Mouse (Mus musculus): ENCODE data around the gene Zfp706. TPM values are rescaled to one million over a fixed set of nuclear protein-coding genes. Genes with fewer than 3 reads are reported as not detected.
A peak's percentile ranks its signal among the peaks of the same experiment; 100 is the strongest.
"Not testable (repeated sequence)": the region's sequence is repeated elsewhere in the genome, so short reads cannot be mapped to it uniquely, and the experiment has no call there.

Gene Zfp706
- total RNA-seq, 2 experiments from 2014 or later = 222 TPM

GRCm38 (mm10) chr15:37019434-37019833 is 11.9 kb upstream of the Zfp706 start:
- intact Hi-C loops (cut with DNase I) = no loop called here
- DNase-seq (ENCODE audit: low spot score in 2 of 2) = no peak

GRCm38 (mm10) chr15:37011897-37012296 is 4.3 kb upstream of the Zfp706 start:
- intact Hi-C loops (cut with DNase I) = no loop called here
- DNase-seq (ENCODE audit: low spot score in 2 of 2) = no peak

GRCm38 (mm10) chr15:37011316-37011715 is 3.7 kb upstream of the Zfp706 start:
- intact Hi-C loops (cut with DNase I) = no loop called here
- no peak for DNase-seq (ENCODE audit: low spot score in 2 of 2)

- intact Hi-C loops (cut with DNase I) = loop anchor here (5.0 kb wide), 2 partner anchors 94 to 281 kb away; no protein-coding TSS in a partner anchor
- no peak for DNase-seq (ENCODE audit: low spot score in 2 of 2)
Observed at GRCm38 (mm10) chr15:37008546-37008945, 973 bp upstream of the Zfp706 start.

GRCm38 (mm10) chr15:37007959-37008419 is 416 bp upstream of the Zfp706 start:
- intact Hi-C loops (cut with DNase I) = loop anchor here (1.0 to 5.0 kb wide), 4 partner anchors 41 to 281 kb away; no protein-coding TSS in a partner anchor
- no peak for DNase-seq (ENCODE audit: low spot score in 2 of 2)

GRCm38 (mm10) chr15:37006475-37007164 is 953 bp downstream of the Zfp706 start:
- intact Hi-C loops (cut with DNase I) = loop anchor here (1.0 to 5.0 kb wide), 4 partner anchors 40 to 279 kb away; no protein-coding TSS in a partner anchor
- no peak for DNase-seq (ENCODE audit: low spot score in 2 of 2)

- no peak for DNase-seq (ENCODE audit: low spot score in 2 of 2)
- intact Hi-C loops (cut with DNase I) = loop anchor here (2.0 to 5.0 kb wide), 3 partner anchors 39 to 279 kb away; no protein-coding TSS in a partner anchor
Observed at GRCm38 (mm10) chr15:37005793-37006474, 1.6 kb downstream of the Zfp706 start.

GRCm38 (mm10) chr15:37004858-37005257 is 2.7 kb downstream of the Zfp706 start:
- intact Hi-C loops (cut with DNase I) = loop anchor here (5.0 kb wide), 2 partner anchors 97 to 278 kb away; no protein-coding TSS in a partner anchor

GRCm38 (mm10) chr15:37002276-37002675 is 5.3 kb downstream of the Zfp706 start:
- no peak for DNase-seq (ENCODE audit: low spot score in 2 of 2)
- intact Hi-C loops (cut with DNase I) = no loop called here

More at GRCm38 (mm10) chr15:37004858-37005257, 2.7 kb downstream of the Zfp706 start:
- no peak for DNase-seq (ENCODE audit: low spot score in 2 of 2)

- intact Hi-C loops (cut with DNase I); DNase-seq (ENCODE audit: low spot score in 2 of 2): not testable (repeated sequence)
Observed at GRCm38 (mm10) chr15:36999602-37000001, 8.0 kb downstream of the Zfp706 start.

GRCm38 (mm10) chr15:36995166-36995565 is 12.4 kb downstream of the Zfp706 start:
- intact Hi-C loops (cut with DNase I) = no loop called here
- DNase-seq (ENCODE audit: low spot score in 2 of 2) = no peak

- intact Hi-C loops (cut with DNase I) = no loop called here
- DNase-seq (ENCODE audit: low spot score in 2 of 2) = no peak
Observed at GRCm38 (mm10) chr15:36994665-36995064, 12.9 kb downstream of the Zfp706 start.

- no peak for DNase-seq (ENCODE audit: low spot score in 2 of 2)
- intact Hi-C loops (cut with DNase I) = no loop called here
Observed at GRCm38 (mm10) chr15:36993435-36994178, 14.0 kb downstream of the Zfp706 start.

GRCm38 (mm10) chr15:36991353-36991752 is 16.2 kb downstream of the Zfp706 start:
- intact Hi-C loops (cut with DNase I) = no loop called here
- no peak for DNase-seq (ENCODE audit: low spot score in 2 of 2)

GRCm38 (mm10) chr15:36989922-36990321 is 17.7 kb downstream of the Zfp706 start:
- DNase-seq (ENCODE audit: low spot score in 2 of 2) = no peak
- intact Hi-C loops (cut with DNase I) = no loop called here

- intact Hi-C loops (cut with DNase I) = no loop called here
- no peak for DNase-seq (ENCODE audit: low spot score in 2 of 2)
Observed at GRCm38 (mm10) chr15:36988718-36989115, 18.9 kb downstream of the Zfp706 start.

GRCm38 (mm10) chr15:36987976-36988717 is 19.4 kb downstream of the Zfp706 start:
- intact Hi-C loops (cut with DNase I) = no loop called here
- DNase-seq (ENCODE audit: low spot score in 2 of 2) = no peak

GRCm38 (mm10) chr15:36987211-36987877 is 20.2 kb downstream of the Zfp706 start:
- intact Hi-C loops (cut with DNase I) = no loop called here
- peak in 1 of 2 experiments; percentile 49 for DNase-seq (ENCODE audit: low spot score in 2 of 2)

- intact Hi-C loops (cut with DNase I) = no loop called here
- no peak for DNase-seq (ENCODE audit: low spot score in 2 of 2)
Observed at GRCm38 (mm10) chr15:36985567-36985925, 22.0 kb downstream of the Zfp706 start.
